Mouse (Mus musculus): Measurements from ENCODE around the gene Hist1h4b.

DNA sequence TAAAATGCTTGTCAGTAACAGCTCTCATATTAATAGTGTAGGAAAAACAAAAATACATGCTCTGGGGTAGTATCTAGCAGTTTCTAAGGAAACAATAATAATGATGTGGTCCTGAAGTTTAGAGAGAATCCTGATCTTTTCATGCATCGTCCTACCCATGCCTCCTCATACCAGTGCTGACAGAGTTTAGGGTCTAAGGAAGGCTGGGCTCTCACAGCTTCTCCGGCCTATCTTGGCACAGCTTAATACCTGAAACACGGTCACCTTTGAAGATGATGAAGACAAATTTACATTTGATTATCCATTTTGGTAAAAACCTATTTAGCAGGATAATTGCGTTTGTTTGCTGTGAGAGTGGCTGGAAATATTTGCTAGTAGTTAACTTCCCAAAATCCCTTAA, 12.8 kb upstream of the Hist1h4b start:
- TF ChIP-seq CTCF (IDR thresholded peaks at IDR 0.05; ENCODE audit: low read depth, low read length) (no peak), POLR2A (IDR thresholded peaks at IDR 0.05; ENCODE audit: extremely low read depth, insufficient read depth, low read length) (no peak)
